Mouse (Mus musculus) layer of hippocampus, postnatal 14 days (tissue): ENCODE measurements at regions not wholly inside any gene's neighbourhood (a gene's known extent, or its start where the extent isn't known, plus 50 kb on each side); places are given as distances from the start of the nearest gene placed in this dataset.

Experiments used
- DNase-seq, 2 experiments: peaks; one replicate each; pipeline ENCODE4 v3.0.0; 2021 to 2022; ENCODE audit warnings: low spot score in 2 of 2, mixed read lengths in 1 of 2

GRCm38 (mm10) chr3:139885942-139886860, 680.7 kb downstream of the Stpg2 start:
- DNase-seq = peak; percentile 16 to 51

DNA sequence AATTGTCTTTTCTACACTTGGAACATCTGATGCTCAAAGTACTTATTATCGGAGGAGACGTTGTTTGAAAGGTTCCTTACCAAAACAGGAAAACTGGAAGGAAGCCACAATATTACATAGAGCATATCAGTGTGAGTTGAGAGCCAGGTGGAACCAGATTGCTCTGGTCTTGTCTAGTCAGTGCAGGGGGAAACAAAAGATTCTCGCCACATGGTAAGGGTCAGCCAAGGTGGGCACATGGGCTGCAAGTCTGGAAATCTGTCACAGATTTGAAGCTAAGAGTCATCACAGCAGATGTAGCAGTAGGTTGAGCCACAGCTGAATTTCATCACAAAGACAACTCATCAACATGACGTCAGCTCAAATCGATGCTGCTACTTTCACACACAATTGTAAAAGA, 681.8 kb downstream of the Stpg2 start:
- DNase-seq = no peak

DNA sequence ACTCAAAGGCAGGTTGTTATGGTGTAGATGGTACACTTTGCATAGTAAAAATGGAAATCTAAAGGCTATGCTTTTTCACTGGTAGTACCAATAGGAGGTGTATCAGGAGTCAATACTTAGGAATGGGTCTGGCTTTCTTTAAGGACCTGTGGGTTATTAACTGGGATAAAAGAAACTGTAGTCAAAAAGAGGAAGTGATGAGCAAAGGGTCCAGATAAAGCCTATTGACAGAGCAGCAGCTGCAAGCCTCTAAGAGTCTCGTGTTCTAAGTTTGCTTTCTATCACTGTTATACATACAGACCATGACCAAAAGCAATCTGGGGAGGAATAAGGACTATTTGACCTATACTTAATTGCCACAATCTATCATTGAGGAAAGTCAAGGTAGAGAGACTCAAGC, 683.0 kb downstream of the Stpg2 start:
- DNase-seq = no peak

DNA sequence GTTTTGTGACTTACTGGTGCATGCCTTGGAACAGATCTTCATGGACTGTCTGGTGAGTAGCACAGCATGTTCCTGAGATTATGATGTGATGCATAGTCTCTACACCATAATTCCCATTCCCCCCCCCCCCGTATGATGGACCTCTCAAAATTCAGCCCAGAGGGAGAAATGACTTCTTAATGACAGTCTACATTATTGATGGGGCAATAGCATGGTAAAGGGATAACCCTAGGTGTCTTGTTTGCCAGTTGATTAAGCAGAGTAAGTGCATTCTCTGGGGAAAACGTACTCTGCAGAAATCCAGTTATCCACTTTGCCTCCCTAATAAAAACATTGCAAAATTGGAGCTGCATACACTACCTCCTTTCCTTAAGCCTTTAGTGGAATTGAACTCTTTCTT, 684.7 kb downstream of the Stpg2 start:
- DNase-seq = no peak

- no peak for DNase-seq
These were observed 692.4 kb downstream of the Stpg2 start for GRCm38 (mm10) chr3:139897894-139898293.

DNA sequence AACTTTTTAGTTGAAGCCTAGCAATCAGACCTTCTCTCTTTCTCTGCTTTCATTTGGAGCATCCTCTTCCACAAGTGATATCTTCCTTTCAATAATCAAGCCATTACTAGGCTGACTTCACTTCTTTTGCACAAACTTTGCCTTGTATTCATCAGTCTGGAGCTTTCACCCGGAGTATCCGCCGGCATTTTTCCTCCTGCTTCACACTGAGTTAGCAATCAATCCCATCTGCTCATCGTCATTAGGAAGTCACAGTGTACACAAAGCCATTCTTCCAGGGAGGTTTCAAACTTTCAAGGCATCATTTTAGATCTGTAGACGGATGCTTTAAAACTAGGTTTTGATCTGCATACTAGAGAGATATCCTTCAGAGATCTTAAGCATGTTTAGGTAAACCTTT, 693.7 kb downstream of the Stpg2 start:
- no peak for DNase-seq

DNA sequence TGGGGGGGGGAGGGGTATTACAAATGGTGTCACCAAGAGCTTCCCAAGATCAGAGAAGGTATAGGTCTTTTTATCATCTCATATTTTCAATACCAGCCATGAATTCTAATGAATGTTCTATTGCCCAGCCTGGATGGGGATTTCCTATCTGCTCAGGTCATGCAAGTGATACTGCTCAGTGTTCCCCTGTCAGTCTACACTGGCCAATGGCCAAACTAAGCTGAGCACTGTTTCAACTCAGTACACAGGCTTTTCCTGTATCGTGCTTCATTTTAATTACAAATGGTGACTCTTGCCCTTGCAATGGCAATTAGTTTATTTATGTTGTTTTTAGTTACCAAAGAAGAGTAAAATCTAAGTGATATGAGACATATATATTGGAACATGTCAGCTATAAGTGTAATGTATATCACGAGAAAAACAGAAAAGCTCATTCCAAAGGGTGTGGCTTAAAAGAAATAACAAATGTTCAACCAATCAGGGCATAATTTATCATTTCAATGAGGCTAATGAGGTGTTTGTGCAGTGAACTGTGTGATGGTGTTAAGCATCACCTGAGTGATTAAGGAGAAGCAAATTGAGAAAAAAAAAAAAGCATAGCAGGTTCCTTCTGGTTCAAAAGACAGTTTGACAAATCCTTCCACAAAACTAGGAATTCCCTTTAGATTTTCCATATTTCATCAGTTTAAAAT, 708.3 kb downstream of the Stpg2 start:
- DNase-seq = no peak

DNA sequence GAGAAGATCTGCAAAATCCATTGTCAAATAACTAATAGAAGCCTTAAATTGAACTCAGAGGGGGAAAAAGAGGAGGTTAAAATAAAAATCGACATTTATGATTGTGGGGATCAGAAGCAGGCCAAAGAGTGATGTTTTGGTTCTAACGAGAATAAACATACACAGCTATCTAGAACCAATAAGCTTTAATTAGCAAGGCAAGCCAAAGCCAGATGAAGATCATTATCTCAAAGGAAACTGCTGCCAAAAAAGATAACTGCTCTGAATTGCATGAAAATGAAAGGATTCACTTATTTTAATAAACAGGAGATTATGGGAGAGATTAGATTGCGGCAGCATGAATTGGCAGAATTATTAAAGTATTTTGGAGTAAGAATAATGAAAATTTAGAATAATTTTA, 716.8 kb downstream of the Stpg2 start:
- DNase-seq = peak in 1 of 2 experiments; percentile 34

GRCm38 (mm10) chr3:139933039-139933438, 727.5 kb downstream of the Stpg2 start:
- peak in 1 of 2 experiments; percentile 11 for DNase-seq

- no peak for DNase-seq
These were observed 740.7 kb downstream of the Stpg2 start for GRCm38 (mm10) chr3:139946209-139946608.

DNA sequence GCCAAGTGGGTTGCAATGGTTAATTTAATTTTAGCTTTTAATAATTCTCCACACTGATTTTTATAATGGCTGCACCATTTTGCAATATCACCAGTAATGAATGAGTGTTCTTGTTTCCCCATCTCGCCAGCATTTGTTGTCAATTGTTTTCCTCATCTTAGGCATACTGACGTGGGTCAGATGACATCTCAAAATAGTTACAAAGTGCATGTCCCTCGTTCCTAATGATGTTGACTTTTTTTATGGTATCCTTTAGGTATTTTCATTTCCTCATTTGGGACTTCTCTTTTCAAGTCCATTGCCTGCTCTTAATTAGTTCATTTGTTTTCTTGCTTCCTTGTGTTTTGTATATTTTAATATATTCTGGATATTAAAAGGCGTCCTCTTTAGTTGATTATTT, 741.8 kb downstream of the Stpg2 start:
- DNase-seq = no peak

DNA sequence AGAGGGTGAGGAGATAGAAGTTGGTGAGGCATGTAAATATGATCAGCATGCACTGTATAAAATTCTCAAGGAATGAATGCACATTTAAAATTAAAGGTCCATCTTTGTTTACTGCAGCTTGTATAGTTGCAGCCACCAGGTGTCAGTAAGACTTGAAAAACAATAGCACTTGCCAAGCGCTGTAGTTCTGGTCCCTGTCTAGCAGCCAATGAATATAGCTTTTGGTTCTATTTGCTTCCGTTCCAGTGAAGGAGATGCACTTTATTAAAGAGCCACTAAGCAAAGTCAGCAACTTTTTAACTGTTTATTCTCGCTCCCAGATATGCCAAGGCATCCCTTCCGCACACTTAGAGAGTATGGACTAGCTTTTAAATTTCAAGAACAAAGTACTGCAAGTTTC, 743.6 kb downstream of the Stpg2 start:
- no peak for DNase-seq

GRCm38 (mm10) chr3:139950016-139950705, 744.7 kb downstream of the Stpg2 start:
- DNase-seq = peak in 1 of 2 experiments; percentile 15

DNA sequence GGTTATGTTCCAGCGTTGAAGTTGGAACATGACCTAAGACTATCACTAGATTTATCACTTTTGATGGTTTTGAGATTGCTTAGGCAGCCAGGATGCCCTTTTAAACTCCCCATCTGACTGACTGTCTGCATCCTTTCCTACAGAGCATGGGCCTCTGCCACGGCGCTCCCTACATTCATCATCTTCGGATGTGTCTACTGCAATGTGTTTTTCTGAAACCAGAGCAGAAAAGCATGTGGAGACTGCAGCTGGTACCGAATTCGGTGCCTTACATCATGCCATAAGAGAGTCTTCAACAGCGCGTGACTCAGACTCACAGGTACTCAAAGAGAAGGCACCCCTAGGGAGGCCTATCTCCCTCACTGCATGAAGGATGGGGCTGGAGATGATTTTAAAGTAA, 746.0 kb downstream of the Stpg2 start:
- DNase-seq = no peak

GRCm38 (mm10) chr3:139978172-139978571, 772.7 kb downstream of the Stpg2 start:
- DNase-seq = no peak

DNA sequence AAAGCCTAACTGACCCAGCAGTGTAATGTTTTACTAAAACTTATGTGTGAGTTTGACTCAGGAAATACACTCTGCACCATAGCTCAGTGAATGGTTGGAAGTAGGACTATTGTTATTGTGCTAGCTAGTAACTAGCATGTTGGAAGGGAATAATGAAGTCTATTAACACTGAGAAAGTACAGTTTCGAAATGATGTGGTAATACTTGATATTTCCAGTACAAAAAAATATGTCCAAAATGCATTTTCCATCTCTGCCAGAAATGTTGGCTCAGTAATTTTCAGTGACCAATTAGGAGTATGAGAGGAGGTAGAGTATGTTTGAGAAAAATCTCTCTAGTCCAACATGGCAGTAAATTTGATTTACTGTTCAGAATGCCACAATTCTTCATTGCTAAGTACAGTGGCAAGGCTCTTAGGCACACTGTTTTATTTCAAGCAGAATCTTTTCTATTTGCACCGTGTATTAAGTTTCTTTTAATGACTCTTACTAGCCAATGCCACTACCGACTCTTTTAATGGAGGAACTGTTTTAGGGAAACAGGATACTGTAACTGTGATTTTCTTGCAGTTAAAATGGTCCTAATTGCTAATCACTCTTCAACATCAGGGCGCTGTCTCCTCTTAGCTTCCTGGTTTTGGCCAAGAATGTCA, 780.5 kb downstream of the Stpg2 start:
- DNase-seq = no peak

- no peak for DNase-seq
These were observed 783.4 kb downstream of the Stpg2 start for GRCm38 (mm10) chr3:139988938-139989337.

DNA sequence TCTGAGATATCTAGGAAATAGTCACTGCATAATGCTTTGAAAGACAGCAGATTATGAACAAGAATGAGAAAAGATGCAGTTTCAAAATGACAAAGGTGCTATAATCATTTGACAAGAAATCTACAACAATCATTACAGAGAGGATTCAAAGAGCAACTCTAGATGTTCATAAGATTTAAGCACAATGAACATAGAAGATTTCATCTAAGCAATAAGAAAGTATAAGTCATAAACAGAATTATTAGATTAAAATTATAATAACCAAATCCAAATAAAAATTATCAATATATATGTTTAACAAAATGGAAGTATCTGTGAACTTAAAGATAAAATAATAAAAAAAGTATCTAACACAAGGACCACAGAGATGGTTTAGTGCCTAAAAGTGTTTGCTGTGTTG, 783.9 kb downstream of the Stpg2 start:
- DNase-seq = no peak

GRCm38 (mm10) chr3:140012522-140012921, 807.0 kb downstream of the Stpg2 start:
- DNase-seq = no peak

- no peak for DNase-seq
These were observed 828.6 kb downstream of the Stpg2 start for GRCm38 (mm10) chr3:140034101-140034500.

DNA sequence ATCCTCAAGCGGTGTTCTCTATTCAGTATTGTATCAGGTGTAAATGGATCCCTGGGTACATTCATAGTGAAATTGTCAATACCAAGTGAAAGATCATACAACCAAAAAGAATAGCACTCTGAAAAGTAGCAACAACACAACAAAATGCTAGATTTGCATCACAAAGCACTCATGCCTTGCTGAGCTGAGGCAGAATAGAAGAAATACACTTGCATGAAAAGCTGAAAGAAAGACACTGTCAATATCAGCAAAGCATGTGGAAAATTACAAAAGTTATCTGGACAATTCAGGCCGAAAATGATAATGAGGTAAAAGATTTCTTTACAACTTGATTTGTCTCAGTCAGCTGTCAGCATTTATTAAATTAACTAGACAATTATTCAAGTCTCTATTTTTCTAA, 829.6 kb downstream of the Stpg2 start:
- no peak for DNase-seq
